Mouse (Mus musculus) brain, embryonic 14.5 days (tissue): ENCODE results near the gene Dennd5b. TPM values are rescaled to one million over a fixed set of nuclear protein-coding genes. Genes with fewer than 3 reads are reported as not detected.

ENCODE experiments used
- DNase-seq: peaks from one replicate; pipeline ENCODE4 v3.0.0-alpha.2; 2011; ENCODE audit warnings: low read depth
- CTCF ChIP-seq: fragments of 200-500 bp; IDR thresholded peaks from 2 replicates; pipeline ENCODE4 v1.5.1; 2012; ENCODE audit warnings: inconsistent platforms, mild to moderate bottlenecking, moderate library complexity, borderline replicate concordance; ENCODE audit not compliant: insufficient read depth, insufficient read length; ENCODE audit errors: extremely low read depth
- POLR2A ChIP-seq: fragments of 200-500 bp; IDR thresholded peaks from 2 replicates; pipeline ENCODE4 v1.6.1; 2012; ENCODE audit warnings: mild to moderate bottlenecking, inconsistent platforms, borderline replicate concordance; ENCODE audit not compliant: poor library complexity, insufficient read depth, insufficient read length, severe bottlenecking; ENCODE audit errors: extremely low read depth
- polyA plus RNA-seq: library from polyadenylated mRNA; depleted of rRNA; stranded (reverse); fragments of >200 nt; gene quantifications from 2 replicates; pipeline ENCODE4 v1.2.3, GENCODE M21; 2012

Dennd5b gene
- polyA plus RNA-seq, 1 experiment = 16.6 TPM

- TF ChIP-seq POLR2A (no peak), CTCF (no peak)
- peak; percentile 23 for DNase-seq
Measured at GRCm38 (mm10) chr6:149057947-149058391, 43.5 kb downstream of the Dennd5b start.

DNA sequence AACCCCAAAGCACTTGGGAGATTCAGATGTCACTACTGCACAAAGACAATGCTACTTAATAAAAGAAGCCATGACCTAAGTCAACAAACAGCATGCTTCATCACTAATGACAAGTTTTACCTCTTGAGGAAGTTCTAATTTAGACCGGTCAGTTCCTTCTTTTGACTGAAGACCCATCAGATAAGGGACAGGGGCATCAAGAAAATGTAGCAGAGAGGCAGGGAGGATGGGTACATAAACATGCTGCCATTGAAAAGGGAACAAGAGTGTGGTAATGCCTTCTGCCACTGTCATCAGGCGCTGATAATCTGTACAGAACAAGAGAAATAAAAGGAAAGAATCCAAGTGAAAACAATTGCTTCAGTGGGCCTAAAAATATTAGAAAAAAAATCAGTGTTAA is 46.7 kb downstream of the Dennd5b start:
- no peak for DNase-seq

GRCm38 (mm10) chr6:149050978-149051723 is 50.3 kb downstream of the Dennd5b start:
- TF ChIP-seq CTCF = no peak
- no peak for TF ChIP-seq POLR2A
- no peak for DNase-seq

More for the DNA sequence above, 46.7 kb downstream of the Dennd5b start:
- TF ChIP-seq CTCF (no peak), POLR2A (no peak)

- no peak for DNase-seq
- TF ChIP-seq POLR2A (no peak), CTCF (no peak)
Measured at GRCm38 (mm10) chr6:149040099-149040498, 61.4 kb downstream of the Dennd5b start.

DNA sequence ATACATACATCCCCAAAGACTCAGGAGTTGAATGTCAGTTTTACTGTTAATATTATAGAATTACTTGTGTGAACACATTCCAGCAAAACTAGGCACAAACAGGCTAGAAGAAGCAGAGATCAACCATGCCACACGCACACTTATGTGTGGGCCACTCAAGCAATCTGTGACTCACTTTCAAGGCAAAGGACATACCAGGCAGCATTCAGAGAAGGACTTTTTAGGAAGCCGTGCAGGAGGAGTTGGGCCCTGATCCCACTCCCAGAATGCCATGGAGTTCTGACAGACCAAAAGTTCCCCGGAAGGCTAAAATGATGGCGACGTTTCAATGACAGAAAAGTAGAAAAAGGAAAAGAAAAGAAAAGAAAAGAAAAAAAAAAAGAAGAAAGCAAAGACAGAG is 69.3 kb downstream of the Dennd5b start:
- TF ChIP-seq CTCF (no peak), POLR2A (no peak)
- no peak for DNase-seq

DNA sequence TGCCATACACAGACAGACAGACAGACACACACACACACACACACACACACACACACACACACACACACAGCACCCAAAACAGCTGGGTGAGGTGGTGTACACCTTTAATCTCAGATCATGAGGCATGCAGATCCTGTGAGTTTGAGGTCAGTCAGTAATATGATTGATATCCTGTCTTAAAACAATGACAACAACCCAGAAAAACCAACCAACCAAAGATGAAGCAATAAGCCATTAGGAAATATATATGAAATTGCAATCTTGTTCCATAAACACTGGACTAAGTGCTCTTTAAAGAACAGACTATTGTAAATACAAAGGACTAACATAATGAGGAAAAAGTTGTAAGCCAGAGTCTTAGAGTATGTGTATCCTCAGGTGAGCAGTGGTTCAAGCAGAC is 70.1 kb downstream of the Dennd5b start:
- TF ChIP-seq POLR2A (no peak), CTCF (no peak)
- no peak for DNase-seq

DNA sequence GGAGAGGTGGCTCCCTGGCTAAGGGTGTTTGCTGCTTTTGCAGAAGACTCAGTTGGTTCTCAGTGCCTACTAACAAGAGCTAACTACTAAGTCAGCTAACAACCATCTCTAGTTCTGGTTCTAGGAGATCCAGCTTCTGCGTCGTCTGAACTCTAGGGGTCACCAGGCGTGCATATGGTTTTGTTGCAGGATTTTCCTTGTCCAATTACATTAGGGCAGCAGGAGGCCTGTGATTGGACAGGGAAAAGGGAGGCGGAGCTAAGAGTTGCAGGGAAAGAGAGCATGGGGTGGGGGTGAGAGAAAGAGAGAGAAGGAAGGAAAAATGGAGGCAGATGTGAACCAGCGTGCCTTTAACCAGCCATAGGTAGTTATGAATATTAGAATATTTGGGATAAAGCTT is 83.0 kb downstream of the Dennd5b start:
- TF ChIP-seq CTCF (no peak), POLR2A (no peak)
- DNase-seq = no peak

GRCm38 (mm10) chr6:149010766-149011301 is 90.6 kb downstream of the Dennd5b start:
- peak; percentile 77 for DNase-seq

GRCm38 (mm10) chr6:149005009-149005408 is 96.5 kb downstream of the Dennd5b start:
- TF ChIP-seq CTCF (no peak), POLR2A (no peak)
- DNase-seq = no peak

More at GRCm38 (mm10) chr6:149010766-149011301, 90.6 kb downstream of the Dennd5b start:
- peak; percentile 39; the same call in 1 of the 2 replicates for TF ChIP-seq CTCF
- TF ChIP-seq POLR2A = no peak

- no peak for TF ChIP-seq POLR2A
- no peak for TF ChIP-seq CTCF
- DNase-seq = no peak
Measured at GRCm38 (mm10) chr6:148994327-148994999, 107.0 kb downstream of the Dennd5b start.

DNA sequence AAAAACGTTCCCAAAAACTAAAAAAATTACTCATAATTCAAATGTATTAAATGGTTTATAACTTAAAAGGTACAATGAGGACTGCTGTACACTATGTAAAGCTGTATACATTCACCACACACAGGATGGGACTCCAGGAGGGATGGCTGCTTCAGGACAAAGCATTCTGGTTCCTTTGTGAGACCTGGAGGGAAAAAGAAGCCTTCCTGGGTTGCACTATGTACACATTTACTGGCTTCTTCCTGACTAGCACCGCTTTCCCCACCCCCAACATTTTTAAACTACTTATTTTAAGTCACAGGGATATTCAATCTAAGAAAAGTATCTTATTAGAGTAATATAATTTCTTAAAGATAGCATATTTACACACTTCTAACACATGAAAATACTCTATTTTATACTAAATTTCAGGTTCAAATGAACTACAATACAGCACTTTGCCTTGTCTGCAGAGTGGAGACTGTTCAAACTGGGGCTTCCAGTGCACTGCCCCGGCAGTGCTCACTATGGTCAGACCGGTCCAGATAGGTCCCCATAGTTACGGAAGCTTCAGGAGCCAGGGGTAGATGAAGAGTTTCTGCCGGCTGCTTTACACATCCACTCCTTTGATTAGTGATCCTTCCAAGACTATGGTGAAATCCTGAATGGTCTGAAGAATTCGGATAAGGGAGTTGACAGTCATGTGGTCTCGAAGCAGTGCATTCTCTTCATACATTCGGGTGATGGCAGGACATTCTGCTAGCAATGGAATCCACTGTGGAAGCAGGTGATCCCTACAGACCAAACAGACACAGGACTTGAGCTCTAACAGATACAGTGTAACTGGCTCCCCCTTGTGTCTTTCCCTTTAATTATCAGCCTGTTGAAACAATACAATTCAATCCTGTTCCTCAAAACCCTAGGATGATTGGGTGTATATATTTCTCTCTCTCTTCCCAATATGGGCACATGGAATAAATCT is 108.1 kb downstream of the Dennd5b start:
- peak; percentile 37; the same call in 1 of the 2 replicates for TF ChIP-seq CTCF
- TF ChIP-seq POLR2A = no peak
- peak; percentile 81 for DNase-seq
